Mouse (Mus musculus) hindbrain, embryonic 16.5 days (tissue): ENCODE results near the gene Khdrbs1. TPM values are rescaled to one million over a fixed set of nuclear protein-coding genes. Genes with fewer than 3 reads are reported as not detected.
A peak's percentile ranks its signal among the peaks of the same experiment; 100 is the strongest.

ENCODE experiments used
- ATAC-seq: fragments of 200-750 bp; cut with Nextera tagmentation; 2 replicates; pipeline ENCODE4 v1.8.0; 2017; ENCODE audit warnings: moderate TSS enrichment, moderate library complexity
- H3K27ac ChIP-seq: fragments of 300-500 bp; sonication (generic); 2 replicates; pipeline ENCODE4 v1.5.1; 2014; ENCODE audit warnings: low read depth, mild to moderate bottlenecking, control low read depth, low read length, moderate library complexity
- H3K27me3 ChIP-seq: fragments of 300-500 bp; sonication (generic); replicated peaks from 2 replicates; pipeline ENCODE4 v1.6.1; 2014; ENCODE audit warnings: low read length; ENCODE audit not compliant: control insufficient read depth, insufficient read depth
- H3K36me3 ChIP-seq: fragments of 300-500 bp; sonication (generic); 2 replicates; pipeline ENCODE4 v1.6.1; 2014; ENCODE audit warnings: mild to moderate bottlenecking, low read length, moderate library complexity, mixed read lengths; ENCODE audit not compliant: control insufficient read depth, insufficient read depth
- H3K4me1 ChIP-seq: fragments of 300-500 bp; sonication (generic); 2 replicates; pipeline ENCODE4 v1.6.1; 2014; ENCODE audit warnings: low read depth, low read length; ENCODE audit not compliant: control insufficient read depth, insufficient read depth
- H3K4me2 ChIP-seq: fragments of 300-500 bp; sonication (generic); 2 replicates; pipeline ENCODE4 v1.6.1; 2014; ENCODE audit warnings: mild to moderate bottlenecking, low read length, control low read depth, moderate library complexity
- H3K4me3 ChIP-seq: fragments of 300-500 bp; sonication (generic); 2 replicates; pipeline ENCODE4 v1.5.1; 2014; ENCODE audit warnings: mild to moderate bottlenecking, low read length, control low read depth, moderate library complexity
- H3K9ac ChIP-seq: fragments of 300-500 bp; sonication (generic); 2 replicates; pipeline ENCODE4 v1.6.1; 2014; ENCODE audit warnings: low read depth, mild to moderate bottlenecking, control low read depth, low read length, moderate library complexity
- H3K9me3 ChIP-seq: fragments of 300-500 bp; sonication (generic); 2 replicates; pipeline ENCODE4 v1.6.1; 2014; ENCODE audit warnings: mild to moderate bottlenecking, low read length, moderate library complexity; ENCODE audit not compliant: control insufficient read depth
- WGBS: fragments of 180-500 bp; shearing (Covaris S2); extraction: QIAGEN DNeasy Blood & Tissue Kit; methylation state at CpG from one replicate; pipeline ENCODE4 v1.1.7; 2014; 5-methylcytosine and 5-hydroxymethylcytosine counted together
- microRNA-seq: library from miRNA; unstranded; fragments of <30 nt; microRNA quantifications from one replicate; pipeline ENCODE4, GENCODE M21; 2017
- polyA plus RNA-seq: library from polyadenylated mRNA; unstranded; fragments of >200 nt; fragmentation: Nextera tagmentation; extraction: Ambion mirVana; gene quantifications from 2 replicates; pipeline ENCODE4 v1.2.1, GENCODE M21; 2015

The Khdrbs1 gene
- polyA plus RNA-seq, 1 experiment from 2014 or later, result 96.3 TPM

- Histone ChIP-seq H3K4me2 (peak within 1 kb of the TSS; percentile 69), H3K27me3 (no peaks in the 10 kb centered on the region), H3K4me3 (peak within 1 kb of the TSS; percentile 91), H3K27ac (peak within 1 kb of the TSS; percentile 93), H3K9ac (peak within 1 kb of the TSS; percentile 96), H3K36me3 (peaks cover 15% of the 10 kb centered on the region), H3K4me1 (peaks cover 13% of the 10 kb centered on the region), H3K9me3 (no peaks in the 10 kb centered on the region)
- WGBS, result under 1% methylated on average over 57 of the region's 65 CpGs
- ATAC-seq, result peak; percentile 94
Observed at GRCm38 (mm10) chr4:129672083-129672877, 69.8 kb downstream of the Khdrbs1 start, which contains the start of gene Kpna6. Kpna6 (minus strand) TSS chr4:129672767.

- Histone ChIP-seq H3K4me1 (peaks cover 13% of the 10 kb centered on the region), H3K4me3 (peak overlapping the region; percentile 91), H3K9me3 (no peaks in the 10 kb centered on the region), H3K36me3 (peaks cover 8% of the 10 kb centered on the region), H3K27ac (peak overlapping the region; percentile 93), H3K9ac (peak overlapping the region; percentile 96), H3K4me2 (peak overlapping the region; percentile 69), H3K27me3 (no peaks in the 10 kb centered on the region)
- WGBS, result 6% methylated on average over 12 of the region's 12 CpGs
- no peak for ATAC-seq
Observed at GRCm38 (mm10) chr4:129671491-129672082, 70.5 kb downstream of the Khdrbs1 start.

DNA sequence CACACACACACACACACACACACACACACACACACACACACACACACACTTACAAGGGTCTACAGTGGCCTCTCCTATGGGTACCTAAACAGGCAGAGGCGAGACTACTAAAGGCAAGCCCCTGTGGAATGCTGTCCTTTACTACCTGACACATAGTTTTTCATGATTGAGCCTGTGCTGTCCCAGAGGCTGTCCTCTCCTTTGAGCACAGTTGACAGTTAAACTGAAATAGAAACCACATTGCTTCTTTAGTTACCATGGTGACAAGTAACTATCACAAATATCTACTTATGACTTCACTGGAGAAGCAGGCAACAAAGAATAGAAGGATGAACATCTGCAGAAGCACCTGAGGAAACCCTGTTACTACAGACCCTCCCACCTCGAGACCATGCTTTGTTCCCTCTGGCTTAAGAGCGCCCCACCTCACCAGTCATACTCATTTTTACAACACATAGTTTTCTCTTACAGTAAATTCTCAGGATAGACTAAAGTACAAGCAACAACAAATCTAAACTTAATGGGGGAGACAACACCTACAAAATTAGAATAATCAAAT lies 79.8 kb downstream of the Khdrbs1 start:
- 92% methylated on average over 3 of the region's 3 CpGs for WGBS
- Histone ChIP-seq H3K9me3 (no peaks in the 10 kb centered on the region), H3K9ac (no peak overlapping the region), H3K4me1 (no peaks in the 10 kb centered on the region), H3K36me3 (peaks cover 7% of the 10 kb centered on the region), H3K4me3 (no peak overlapping the region), H3K4me2 (no peak overlapping the region), H3K27ac (no peak overlapping the region), H3K27me3 (no peaks in the 10 kb centered on the region)
- ATAC-seq, result no peak

DNA sequence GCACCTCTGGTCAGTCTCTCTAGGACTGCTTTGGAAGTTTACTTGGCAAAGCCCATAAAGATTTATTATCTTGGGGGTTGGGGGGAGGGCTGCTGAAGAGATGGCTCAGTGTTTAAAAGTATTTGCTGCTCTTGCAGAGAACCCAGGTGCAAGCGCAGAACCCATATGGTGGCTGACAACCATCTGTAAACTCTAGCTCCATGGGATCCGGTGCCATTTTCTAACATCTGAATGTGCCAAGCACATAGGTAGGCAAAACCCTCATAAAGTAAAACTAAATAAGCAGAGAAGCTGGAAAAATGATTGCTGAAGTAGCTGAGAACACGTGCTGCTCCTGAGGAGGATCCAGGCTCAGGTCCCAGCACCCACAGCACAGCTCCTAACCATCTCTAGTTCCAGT lies 80.5 kb downstream of the Khdrbs1 start:
- peaks cover 10% of the 10 kb centered on the region for H3K36me3 ChIP-seq
- no peaks in the 10 kb centered on the region for H3K9me3 ChIP-seq
- H3K9ac ChIP-seq, result no peak overlapping the region
- no peak for ATAC-seq
- no peak overlapping the region for H3K4me2 ChIP-seq
- 91% methylated on average over 3 of the region's 3 CpGs for WGBS
- no peak overlapping the region for H3K27ac ChIP-seq
- H3K4me3 ChIP-seq, result no peak overlapping the region
- H3K4me1 ChIP-seq, result no peaks in the 10 kb centered on the region
- H3K27me3 ChIP-seq, result no peaks in the 10 kb centered on the region

- H3K9ac ChIP-seq, result no peak overlapping the region
- ATAC-seq, result no peak
- 94% methylated on average over 14 of the region's 14 CpGs for WGBS
- H3K36me3 ChIP-seq, result peaks cover 50% of the 10 kb centered on the region
- H3K4me1 ChIP-seq, result no peaks in the 10 kb centered on the region
- no peak overlapping the region for H3K4me2 ChIP-seq
- H3K9me3 ChIP-seq, result no peaks in the 10 kb centered on the region
- no peak overlapping the region for H3K4me3 ChIP-seq
- H3K27me3 ChIP-seq, result no peaks in the 10 kb centered on the region
- H3K27ac ChIP-seq, result no peak overlapping the region
Observed at GRCm38 (mm10) chr4:129654770-129655169, 87.3 kb downstream of the Khdrbs1 start.

Small RNA genes within 50 kb of the gene (microRNA-seq; reads per million reads assigned to microRNA genes)
- gene Gm28017 (not detected), gene Mir7016 (1.9 reads per million)

Other genes with a start within 250 kb of the Khdrbs1 start
- 1,546 and 1,575 TPM in 2 replicates for gene Marcksl1, start 228.7 kb downstream of the Khdrbs1 start, polyA plus RNA-seq
- gene Hdac1, start 199.6 kb downstream of the Khdrbs1 start, polyA plus RNA-seq, result 80.5 and 90.0 TPM in 2 replicates
- gene Lck, start 168.7 kb downstream of the Khdrbs1 start, polyA plus RNA-seq, result 13.5 and 13.9 TPM in 2 replicates
- gene Fam167b, start 163.8 kb downstream of the Khdrbs1 start, polyA plus RNA-seq, result 0.35 and 0.58 TPM in 2 replicates
- 216 and 223 TPM in 2 replicates for gene Eif3i, start 141.7 kb downstream of the Khdrbs1 start, polyA plus RNA-seq
- gene Tmem234, start 141.6 kb downstream of the Khdrbs1 start, polyA plus RNA-seq, result 185 and 190 TPM in 2 replicates
- gene Dcdc2b, start 128.0 kb downstream of the Khdrbs1 start, polyA plus RNA-seq, result 2.1 and 3.9 TPM in 2 replicates
- 27.6 and 33.4 TPM in 2 replicates for gene Iqcc, start 123.2 kb downstream of the Khdrbs1 start, polyA plus RNA-seq
- 160 and 169 TPM in 2 replicates for gene Ccdc28b, start 118.4 kb downstream of the Khdrbs1 start, polyA plus RNA-seq
- gene Txlna, start 101.2 kb downstream of the Khdrbs1 start, polyA plus RNA-seq, result 39.7 and 46.0 TPM in 2 replicates
- 18.2 and 20.3 TPM in 2 replicates for gene Kpna6, start 69.5 kb downstream of the Khdrbs1 start, polyA plus RNA-seq
- 12.7 and 14.8 TPM in 2 replicates for gene Tmem39b, start 45.5 kb downstream of the Khdrbs1 start, polyA plus RNA-seq
- 217 and 224 TPM in 2 replicates for gene Ptp4a2, start 68.9 kb upstream of the Khdrbs1 start, polyA plus RNA-seq
- not detected in 2 replicates for gene Spocd1, start 186.9 kb upstream of the Khdrbs1 start, polyA plus RNA-seq
- 13.4 and 14.9 TPM in 2 replicates for gene Adgrb2, start 242.6 kb upstream of the Khdrbs1 start, polyA plus RNA-seq